Mouse (Mus musculus): ENCODE measurements around the gene Zic1. TPM values are rescaled to one million over a fixed set of nuclear protein-coding genes. Genes with fewer than 3 reads are reported as not detected.

The Zic1 gene
- polyA plus RNA-seq, 1 experiment from 2014 or later, result 3.3 TPM

- H3K36me3 ChIP-seq (replicated peaks; ENCODE audit: control insufficient read depth, insufficient read depth, low read depth, low read length), result no peaks in the 10 kb centered on the region
- peak overlapping the region; percentile 37 for H3K4me3 ChIP-seq (ENCODE audit: low read depth, low read length)
- DNase-seq (ENCODE audit: low spot score) (peak; percentile 27), ATAC-seq (replicated peaks; ENCODE audit: insufficient number of reproducible peaks, low FRiP score, low TSS enrichment, low read depth) (no peak)
- no peak overlapping the region for H3K4me2 ChIP-seq (ENCODE audit: low read depth, low read length)
- 2% methylated on average over 14 of the region's 14 CpGs for WGBS
- H3K27me3 ChIP-seq (ENCODE audit: control insufficient read depth, insufficient read depth, low read length), result peaks cover 51% of the 10 kb centered on the region
- peak overlapping the region; percentile 62 for H3K9ac ChIP-seq (replicated peaks; ENCODE audit: low read length)
- H3K27ac ChIP-seq (replicated peaks; ENCODE audit: low read depth, low read length), result no peak overlapping the region
- H3K4me1 ChIP-seq (ENCODE audit: control insufficient read depth, insufficient read depth, low read length), result no peaks in the 10 kb centered on the region
- no peaks in the 10 kb centered on the region for H3K9me3 ChIP-seq (replicated peaks; ENCODE audit: control insufficient read depth, low read length)
Observed at GRCm38 (mm10) chr9:91363011-91363730, 2.4 kb downstream of the Zic1 start.

GRCm38 (mm10) chr9:91361856-91362601, 3.6 kb downstream of the Zic1 start, which contains the start of gene Zic4:
Gene Zic4 (plus strand): TSS chr9:91362413.
- H3K4me3 ChIP-seq (ENCODE audit: low read depth, low read length), result peak within 1 kb of the TSS; percentile 37
- H3K4me1 ChIP-seq (ENCODE audit: control insufficient read depth, insufficient read depth, low read length), result no peaks in the 10 kb centered on the region
- H3K9me3 ChIP-seq (replicated peaks; ENCODE audit: control insufficient read depth, low read length), result no peaks in the 10 kb centered on the region
- H3K36me3 ChIP-seq (replicated peaks; ENCODE audit: control insufficient read depth, insufficient read depth, low read depth, low read length), result no peaks in the 10 kb centered on the region
- peak; percentile 60 for DNase-seq (ENCODE audit: low spot score)
- H3K27ac ChIP-seq (replicated peaks; ENCODE audit: low read depth, low read length), result no peak within 1 kb of the TSS
- H3K27me3 ChIP-seq (ENCODE audit: control insufficient read depth, insufficient read depth, low read length), result peaks cover 55% of the 10 kb centered on the region
- peak within 1 kb of the TSS; percentile 62 for H3K9ac ChIP-seq (replicated peaks; ENCODE audit: low read length)
- WGBS, result under 1% methylated on average over 45 of the region's 45 CpGs
- ATAC-seq (replicated peaks; ENCODE audit: insufficient number of reproducible peaks, low FRiP score, low TSS enrichment, low read depth), result peak; percentile 70
- peak within 1 kb of the TSS; percentile 32 for H3K4me2 ChIP-seq (ENCODE audit: low read depth, low read length)

- under 1% methylated on average over 35 of the region's 35 CpGs for WGBS
- H3K4me2 ChIP-seq (ENCODE audit: low read depth, low read length), result no peak overlapping the region
- H3K4me1 ChIP-seq (ENCODE audit: control insufficient read depth, insufficient read depth, low read length), result no peaks in the 10 kb centered on the region
- ATAC-seq (replicated peaks; ENCODE audit: insufficient number of reproducible peaks, low FRiP score, low TSS enrichment, low read depth) (peak; percentile 8; the same call in 1 of the 2 replicates), DNase-seq (ENCODE audit: low spot score) (peak; percentile 11)
- no peaks in the 10 kb centered on the region for H3K9me3 ChIP-seq (replicated peaks; ENCODE audit: control insufficient read depth, low read length)
- no peaks in the 10 kb centered on the region for H3K36me3 ChIP-seq (replicated peaks; ENCODE audit: control insufficient read depth, insufficient read depth, low read depth, low read length)
- peak overlapping the region; percentile 54 for H3K9ac ChIP-seq (replicated peaks; ENCODE audit: low read length)
- H3K27ac ChIP-seq (replicated peaks; ENCODE audit: low read depth, low read length), result no peak overlapping the region
- H3K4me3 ChIP-seq (ENCODE audit: low read depth, low read length), result peak overlapping the region; percentile 37
- peaks cover 57% of the 10 kb centered on the region for H3K27me3 ChIP-seq (ENCODE audit: control insufficient read depth, insufficient read depth, low read length)
Observed at GRCm38 (mm10) chr9:91361033-91361855, 4.4 kb downstream of the Zic1 start.

GRCm38 (mm10) chr9:91360151-91361032, 5.2 kb downstream of the Zic1 start:
- peak; percentile 36 for DNase-seq (ENCODE audit: low spot score)
- Histone ChIP-seq H3K4me3 (ENCODE audit: low read depth, low read length) (peak overlapping the region; percentile 37; the same call in 1 of the 2 replicates), H3K9me3 (replicated peaks; ENCODE audit: control insufficient read depth, low read length) (no peaks in the 10 kb centered on the region), H3K4me2 (ENCODE audit: low read depth, low read length) (no peak overlapping the region), H3K27ac (replicated peaks; ENCODE audit: low read depth, low read length) (no peak overlapping the region), H3K27me3 (ENCODE audit: control insufficient read depth, insufficient read depth, low read length) (peaks cover 59% of the 10 kb centered on the region), H3K4me1 (ENCODE audit: control insufficient read depth, insufficient read depth, low read length) (no peaks in the 10 kb centered on the region), H3K9ac (replicated peaks; ENCODE audit: low read length) (no peak overlapping the region), H3K36me3 (replicated peaks; ENCODE audit: control insufficient read depth, insufficient read depth, low read depth, low read length) (no peaks in the 10 kb centered on the region)
- ATAC-seq (replicated peaks; ENCODE audit: insufficient number of reproducible peaks, low FRiP score, low TSS enrichment, low read depth), result no peak
- 3% methylated on average over 21 of the region's 21 CpGs for WGBS

GRCm38 (mm10) chr9:91358851-91359687, 6.5 kb downstream of the Zic1 start:
- no peaks in the 10 kb centered on the region for H3K4me1 ChIP-seq (ENCODE audit: control insufficient read depth, insufficient read depth, low read length)
- H3K4me2 ChIP-seq (ENCODE audit: low read depth, low read length), result no peak overlapping the region
- H3K27me3 ChIP-seq (ENCODE audit: control insufficient read depth, insufficient read depth, low read length), result peaks cover 58% of the 10 kb centered on the region
- WGBS, result 9% methylated on average over 10 of the region's 10 CpGs
- no peak overlapping the region for H3K27ac ChIP-seq (replicated peaks; ENCODE audit: low read depth, low read length)
- no peak overlapping the region for H3K9ac ChIP-seq (replicated peaks; ENCODE audit: low read length)
- DNase-seq (ENCODE audit: low spot score), result peak; percentile 26
- no peak overlapping the region for H3K4me3 ChIP-seq (ENCODE audit: low read depth, low read length)
- no peak for ATAC-seq (replicated peaks; ENCODE audit: insufficient number of reproducible peaks, low FRiP score, low TSS enrichment, low read depth)
- no peaks in the 10 kb centered on the region for H3K9me3 ChIP-seq (replicated peaks; ENCODE audit: control insufficient read depth, low read length)
- no peaks in the 10 kb centered on the region for H3K36me3 ChIP-seq (replicated peaks; ENCODE audit: control insufficient read depth, insufficient read depth, low read depth, low read length)

GRCm38 (mm10) chr9:91357321-91357720, 8.3 kb downstream of the Zic1 start:
- Histone ChIP-seq H3K4me2 (ENCODE audit: low read depth, low read length) (no peak overlapping the region), H3K4me1 (ENCODE audit: control insufficient read depth, insufficient read depth, low read length) (no peaks in the 10 kb centered on the region), H3K27me3 (ENCODE audit: control insufficient read depth, insufficient read depth, low read length) (peaks cover 51% of the 10 kb centered on the region), H3K4me3 (ENCODE audit: low read depth, low read length) (no peak overlapping the region), H3K36me3 (replicated peaks; ENCODE audit: control insufficient read depth, insufficient read depth, low read depth, low read length) (no peaks in the 10 kb centered on the region), H3K9ac (replicated peaks; ENCODE audit: low read length) (no peak overlapping the region), H3K9me3 (replicated peaks; ENCODE audit: control insufficient read depth, low read length) (no peaks in the 10 kb centered on the region), H3K27ac (replicated peaks; ENCODE audit: low read depth, low read length) (no peak overlapping the region)
- WGBS, result 11% methylated on average over 3 of the region's 3 CpGs
- ATAC-seq (replicated peaks; ENCODE audit: insufficient number of reproducible peaks, low FRiP score, low TSS enrichment, low read depth) (no peak), DNase-seq (ENCODE audit: low spot score) (peak; percentile 1)

- Histone ChIP-seq H3K9me3 (replicated peaks; ENCODE audit: control insufficient read depth, low read length) (no peaks in the 10 kb centered on the region), H3K27ac (replicated peaks; ENCODE audit: low read depth, low read length) (no peak overlapping the region), H3K36me3 (replicated peaks; ENCODE audit: control insufficient read depth, insufficient read depth, low read depth, low read length) (no peaks in the 10 kb centered on the region), H3K4me3 (ENCODE audit: low read depth, low read length) (no peak overlapping the region), H3K4me1 (ENCODE audit: control insufficient read depth, insufficient read depth, low read length) (no peaks in the 10 kb centered on the region), H3K27me3 (ENCODE audit: control insufficient read depth, insufficient read depth, low read length) (peaks cover 46% of the 10 kb centered on the region), H3K9ac (replicated peaks; ENCODE audit: low read length) (no peak overlapping the region), H3K4me2 (ENCODE audit: low read depth, low read length) (no peak overlapping the region)
- DNase-seq (ENCODE audit: low spot score) (peak; percentile 3), ATAC-seq (replicated peaks; ENCODE audit: insufficient number of reproducible peaks, low FRiP score, low TSS enrichment, low read depth) (no peak)
- WGBS, result 10% methylated on average over 4 of the region's 4 CpGs
Observed at GRCm38 (mm10) chr9:91356353-91356740, 9.3 kb downstream of the Zic1 start.
